Mouse (Mus musculus): ENCODE data around the gene Mogat1.
"Not testable (repeated sequence)": the region's sequence is repeated elsewhere in the genome, so short reads cannot be mapped to it uniquely, and the experiment has no call there.

The Mogat1 gene

DNA sequence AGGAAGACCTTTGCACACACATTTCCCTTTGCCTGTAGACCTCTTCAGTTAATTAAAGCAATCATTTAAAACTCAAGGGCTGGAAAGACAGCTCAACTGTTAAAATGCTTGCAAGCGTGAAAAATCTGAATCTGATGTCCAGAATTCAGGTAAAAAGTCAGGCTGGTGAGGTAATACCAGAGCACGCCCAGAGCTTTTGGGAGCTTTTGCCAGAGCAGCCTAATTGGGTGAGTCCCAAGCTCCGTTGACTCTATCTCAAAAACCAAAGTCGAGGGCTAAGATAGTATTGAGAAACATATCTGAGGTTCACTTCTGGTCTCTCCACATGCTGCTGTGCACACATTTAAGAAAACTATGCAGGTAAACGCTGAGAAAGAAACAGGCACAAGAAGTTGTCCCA, at the start of gene Mogat1:
Mogat1 (plus strand) TSS at position 130 of the 400 bp plus-strand sequence.
- DNase-seq (ENCODE audit: low spot score in 2 of 2) = no peak

DNA sequence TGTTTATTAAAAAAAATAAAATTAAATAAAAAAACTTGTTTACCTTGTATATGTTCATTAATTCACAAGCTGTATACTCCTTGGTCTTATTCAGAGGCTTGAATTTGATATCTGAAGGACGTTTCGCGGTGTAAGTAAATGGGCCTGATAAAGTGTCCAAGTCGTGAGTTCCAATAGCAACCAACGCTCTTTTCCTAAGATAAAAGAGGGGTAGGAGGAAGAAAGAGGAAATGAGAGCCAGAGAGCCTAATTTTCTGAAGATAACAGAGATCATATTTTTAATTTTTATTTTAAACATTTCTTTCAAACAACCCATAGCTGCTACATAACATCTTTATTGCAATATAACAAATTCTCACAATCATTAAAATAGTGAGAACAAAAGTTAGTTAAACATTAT, 38.4 kb upstream of the Mogat1 start:
- DNase-seq (ENCODE audit: low spot score in 2 of 2) = no peak

DNA sequence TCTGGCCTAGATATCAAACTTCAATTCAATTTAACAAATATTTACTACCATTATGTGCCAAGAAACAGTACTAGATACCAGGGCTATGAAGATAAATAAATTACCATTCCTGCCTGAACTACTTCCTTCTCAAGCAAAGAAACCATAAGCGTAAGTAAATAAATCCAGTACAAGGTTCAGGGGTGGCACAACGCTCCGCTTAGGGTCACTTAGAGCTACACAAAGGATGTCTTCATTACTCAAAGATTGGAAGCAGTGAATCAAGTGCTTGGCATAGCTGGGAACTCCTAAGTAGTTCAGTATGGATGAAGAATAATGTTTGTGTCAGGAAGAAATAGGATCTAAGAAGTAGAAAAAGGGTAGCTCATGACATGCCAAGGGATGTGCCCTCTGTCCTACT, 27.4 kb upstream of the Mogat1 start:
- no peak for DNase-seq (ENCODE audit: low spot score in 2 of 2)

DNA sequence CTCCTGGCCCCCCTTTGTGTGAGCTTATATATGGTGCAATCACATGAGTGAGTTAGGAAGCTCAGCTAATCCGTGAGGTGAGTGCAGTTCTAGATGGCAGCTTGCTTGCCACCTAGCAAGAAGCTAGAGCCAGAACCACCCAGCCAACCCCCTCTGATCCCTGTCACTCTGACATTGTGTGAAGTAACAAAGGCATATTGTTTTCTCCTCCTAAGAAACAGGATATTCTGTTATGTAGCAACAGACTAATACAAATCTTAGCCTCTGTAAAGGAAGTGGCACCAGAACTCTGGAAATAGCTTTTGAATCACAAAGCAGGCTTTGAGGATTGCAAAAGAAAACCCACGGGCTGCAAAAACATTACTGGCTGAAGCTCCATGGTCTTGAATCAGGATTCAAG, 26.4 kb upstream of the Mogat1 start:
- DNase-seq (ENCODE audit: low spot score in 2 of 2) = no peak

DNA sequence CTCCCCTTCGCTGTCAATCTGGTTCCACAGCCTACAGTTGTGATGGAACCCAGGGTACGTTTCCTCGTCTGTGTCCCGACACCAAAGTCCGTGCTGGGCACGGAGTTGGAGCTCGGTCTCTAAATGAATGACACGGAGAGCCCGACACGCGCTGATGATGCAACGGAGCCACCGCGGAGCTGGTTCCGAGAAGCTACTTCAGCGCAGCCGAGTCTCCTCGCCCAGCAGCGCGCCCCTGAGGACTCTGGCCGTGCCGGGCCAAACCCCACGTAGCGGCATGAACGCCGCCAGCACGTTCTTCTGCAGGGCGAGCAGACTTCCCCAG, 22.4 kb upstream of the Mogat1 start:
- no peak for DNase-seq (ENCODE audit: low spot score in 2 of 2)

DNA sequence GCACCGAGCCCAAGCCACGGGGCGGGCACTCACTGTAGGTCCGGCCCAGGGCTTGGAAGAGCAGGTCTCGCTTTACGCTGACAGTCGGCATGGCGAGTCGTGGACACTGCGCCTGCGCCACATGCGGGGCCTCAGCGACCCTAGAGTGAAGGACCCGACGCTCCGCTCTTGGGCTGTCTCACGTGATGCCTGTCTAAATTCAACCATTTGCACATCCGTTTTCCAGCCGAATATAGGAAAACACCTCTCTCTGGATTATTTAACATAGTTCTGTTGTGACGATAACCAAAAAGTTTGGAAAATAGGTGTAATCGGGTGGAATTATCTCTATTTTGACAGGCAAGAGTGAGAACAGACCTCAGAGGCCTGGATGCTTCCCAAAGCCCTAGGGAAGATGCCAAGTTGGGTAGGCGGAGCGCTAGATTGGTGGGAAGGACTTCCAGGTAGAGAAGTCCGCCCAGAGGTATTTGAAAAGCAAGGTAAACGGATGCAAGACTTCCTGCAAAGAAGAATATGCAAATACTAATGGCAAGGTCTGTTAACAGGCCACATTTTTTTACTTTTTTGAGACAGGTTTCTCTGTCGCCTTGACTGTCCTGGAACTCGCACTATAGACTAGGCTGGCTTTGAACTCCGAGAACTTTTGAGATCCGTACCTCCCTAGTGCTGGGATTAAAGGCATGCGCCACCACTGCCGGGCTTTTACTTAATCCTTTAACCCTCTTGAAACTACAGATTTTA, 21.9 kb upstream of the Mogat1 start, which contains the start of gene Farsb:
Farsb (minus strand) TSS at position 146 of the 741 bp plus-strand sequence.
- DNase-seq (ENCODE audit: low spot score in 2 of 2) = peak; percentile 84 to 87

DNA sequence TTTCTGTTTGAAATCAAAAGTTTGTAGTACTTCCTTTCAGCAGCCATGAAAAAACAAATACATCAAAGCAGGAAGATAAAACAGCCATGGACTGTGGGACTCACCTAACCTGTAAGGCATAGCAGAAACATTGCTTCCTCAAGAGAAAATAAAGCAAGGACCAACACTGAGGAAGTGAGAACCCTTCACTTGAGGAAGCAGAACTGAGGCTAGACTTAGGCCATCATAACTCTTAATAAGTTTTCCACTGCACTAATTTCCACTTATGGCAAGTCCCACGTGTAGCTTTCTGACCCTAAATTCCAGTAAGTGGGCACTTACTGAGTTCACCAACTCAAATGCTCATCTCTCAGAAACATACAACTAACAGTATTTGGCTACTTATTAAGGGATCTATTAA, 20.6 kb upstream of the Mogat1 start:
- DNase-seq (ENCODE audit: low spot score in 2 of 2) = no peak

DNA sequence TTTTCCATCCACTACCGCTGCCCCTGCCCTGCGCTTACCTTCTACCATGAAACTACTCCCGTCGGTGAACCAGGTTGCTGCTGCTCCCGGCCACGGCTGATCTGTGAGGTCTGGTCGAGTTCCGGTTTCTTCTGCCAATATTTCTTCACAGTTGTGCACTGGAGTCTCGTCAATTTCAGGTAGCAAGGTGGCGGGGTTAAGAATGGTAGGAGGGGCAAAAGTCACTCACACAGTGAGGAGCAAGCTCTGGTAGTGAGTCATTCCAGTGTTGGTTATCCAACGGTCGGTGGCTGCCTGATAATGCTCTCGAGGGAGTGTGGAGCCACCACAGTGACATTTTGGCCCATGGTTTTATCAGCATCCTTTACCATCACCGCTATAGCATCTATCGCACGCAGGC, 9.8 kb upstream of the Mogat1 start:
- no peak for DNase-seq (ENCODE audit: low spot score in 2 of 2)

DNA sequence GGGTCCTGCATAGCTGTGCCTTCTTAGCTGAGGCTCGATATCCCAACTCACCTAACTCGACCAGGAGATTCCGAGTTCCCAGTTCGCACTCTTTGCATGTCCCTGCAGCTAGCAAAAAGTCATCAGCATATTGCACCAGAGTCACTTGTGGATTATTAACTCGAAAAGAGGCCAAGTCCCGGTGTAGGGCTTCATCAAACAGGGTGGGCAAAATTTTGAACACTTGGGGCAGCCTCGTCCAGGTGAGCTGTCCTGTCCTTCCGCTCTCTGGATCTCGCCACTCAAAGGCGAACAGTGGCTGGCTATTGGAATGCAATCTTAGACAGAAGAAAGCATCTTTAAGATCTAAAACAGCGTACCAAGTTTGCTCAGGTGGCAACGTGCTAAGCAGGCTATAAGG, 8.9 kb upstream of the Mogat1 start:
- DNase-seq (ENCODE audit: low spot score in 2 of 2) = not testable (repeated sequence)

DNA sequence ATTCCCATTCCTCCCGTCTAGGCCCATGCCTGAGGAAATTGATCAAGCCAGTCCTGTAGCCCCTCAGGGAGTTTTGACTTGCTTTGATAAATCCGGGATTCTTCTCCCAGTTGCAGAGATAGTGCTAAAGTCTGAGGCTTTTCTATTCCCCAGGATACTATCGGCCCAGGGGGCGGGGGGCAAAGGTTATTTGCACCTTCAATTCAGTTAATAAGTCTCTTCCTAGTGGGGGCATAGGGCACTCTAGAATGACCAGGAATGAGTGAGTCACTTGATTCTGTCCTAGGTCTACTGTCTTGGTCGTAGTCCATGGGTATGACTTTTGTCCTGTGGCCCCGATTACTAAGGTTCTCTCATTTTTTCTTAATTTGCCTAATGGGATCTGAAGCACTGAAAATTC, 8.3 kb upstream of the Mogat1 start:
- no peak for DNase-seq (ENCODE audit: low spot score in 2 of 2)

DNA sequence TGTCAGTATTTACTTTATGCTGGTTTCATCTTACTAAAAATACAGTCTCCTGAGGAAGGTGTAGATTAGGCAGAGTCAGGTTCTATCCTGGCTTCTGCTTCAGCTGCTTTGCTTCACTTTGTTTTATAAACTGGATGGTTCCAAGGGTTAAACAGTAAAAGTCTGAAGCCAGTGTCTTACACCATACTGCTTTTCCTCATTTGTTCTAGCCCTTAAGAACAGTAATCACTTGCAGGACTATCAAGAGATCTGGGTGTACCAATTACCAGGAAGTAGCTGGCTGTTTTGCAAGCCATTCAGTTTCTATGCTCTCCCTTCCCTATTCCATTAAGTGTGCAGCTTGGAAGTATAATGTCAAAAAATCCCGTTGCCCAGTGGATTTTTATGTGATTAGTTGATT, 3.7 kb upstream of the Mogat1 start:
- no peak for DNase-seq (ENCODE audit: low spot score in 2 of 2)

DNA sequence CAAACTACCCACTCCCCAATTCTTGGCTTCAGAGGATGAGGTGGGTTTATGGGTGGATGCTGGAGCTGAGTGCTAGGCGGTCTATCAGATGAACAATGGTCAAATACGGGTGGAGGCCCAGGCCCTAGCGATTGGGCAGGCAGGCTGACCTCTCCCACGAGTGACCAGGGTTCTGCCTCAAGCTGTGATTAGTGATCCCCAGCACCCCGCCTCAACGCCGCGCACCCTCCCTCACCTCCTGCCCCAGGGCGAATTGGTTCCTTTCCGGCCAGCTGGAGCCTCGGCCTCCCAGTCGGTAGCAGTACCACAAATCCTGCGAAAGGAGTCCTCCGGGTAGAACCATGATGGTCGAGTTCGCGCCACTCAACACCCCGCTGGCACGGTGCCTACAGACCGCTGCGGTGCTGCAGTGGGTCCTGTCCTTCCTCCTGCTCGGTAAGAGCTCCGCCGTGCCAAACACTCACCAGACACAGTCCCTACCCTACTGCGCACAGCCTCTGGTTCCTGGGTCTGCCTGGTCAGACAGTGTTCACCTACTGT, 900 bp downstream of the Mogat1 start, which contains the start of gene BC035947:
BC035947 (minus strand) TSS at position 538 of the 540 bp plus-strand sequence.
- DNase-seq (ENCODE audit: low spot score in 2 of 2) = peak in 1 of 2 experiments; percentile 18

DNA sequence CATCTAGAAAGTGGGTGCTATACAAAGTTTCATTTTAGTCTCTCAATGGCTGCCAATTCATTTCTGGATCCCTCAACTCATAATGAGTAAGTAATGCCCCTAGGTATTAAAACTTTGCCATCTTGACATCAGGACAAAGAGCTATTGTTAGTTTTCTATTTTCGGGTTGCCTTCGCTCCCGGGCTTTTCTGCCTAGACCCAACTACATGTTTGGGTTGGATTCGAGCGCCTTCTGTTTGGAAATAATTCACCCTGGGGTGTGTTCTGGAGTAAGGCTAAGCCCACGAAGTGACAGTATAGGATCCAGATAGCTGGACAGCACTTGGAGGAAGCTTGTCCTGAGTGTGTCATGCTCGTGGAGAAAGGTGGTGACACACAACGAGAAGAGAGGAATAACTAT, 2.0 kb downstream of the Mogat1 start:
- DNase-seq (ENCODE audit: low spot score in 2 of 2) = no peak

DNA sequence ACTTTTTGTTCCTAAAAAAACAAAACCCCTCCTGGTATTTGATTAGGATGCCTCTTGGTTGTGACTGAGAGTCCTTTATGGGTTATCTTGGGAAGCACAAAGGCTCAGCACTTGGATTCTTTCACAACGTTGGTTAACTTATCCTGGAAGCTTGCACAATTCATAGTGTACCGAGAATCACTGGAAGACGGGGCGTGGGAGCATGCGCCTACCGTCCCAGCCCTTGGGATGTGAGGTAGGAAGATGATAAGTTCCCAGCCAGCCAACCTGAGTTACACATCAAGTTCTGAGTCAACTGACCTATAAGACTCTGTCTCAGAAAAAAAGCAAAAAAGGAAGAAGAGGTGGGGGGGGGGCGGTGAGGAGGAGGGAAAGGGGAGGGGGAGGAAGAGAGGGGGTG, 8.1 kb downstream of the Mogat1 start:
- no peak for DNase-seq (ENCODE audit: low spot score in 2 of 2)

DNA sequence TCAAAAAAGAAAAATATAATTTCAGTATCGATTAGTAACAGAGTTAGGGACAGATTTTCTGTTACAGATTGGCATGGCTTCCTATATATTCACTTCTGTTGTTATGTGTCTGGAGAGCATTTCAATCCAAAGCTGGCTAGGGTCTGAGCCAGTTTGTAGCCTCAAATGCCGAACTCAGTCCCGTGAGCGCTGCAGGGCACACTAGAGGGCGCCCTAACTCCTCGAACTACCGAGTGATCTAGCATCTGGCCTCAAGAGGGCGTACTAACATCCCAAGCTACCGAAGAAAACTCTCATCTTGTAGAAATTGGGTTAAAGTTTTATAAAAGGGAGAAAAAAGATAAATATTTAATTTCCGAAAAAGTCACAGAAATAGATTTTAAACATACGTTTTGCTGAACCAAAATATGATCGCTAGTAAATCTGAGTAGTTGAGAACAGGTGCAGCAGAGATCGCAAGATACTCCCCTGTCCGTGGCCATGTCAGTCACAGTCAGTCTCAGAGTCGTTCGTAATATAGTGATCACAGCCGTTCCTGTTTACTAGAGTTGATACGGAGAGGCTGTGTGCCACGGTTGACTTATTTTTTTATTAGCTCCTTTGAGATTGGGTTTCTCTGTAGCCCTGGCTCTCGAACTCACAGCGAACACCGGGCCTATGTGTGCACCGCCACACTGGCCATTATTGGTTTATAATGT, 14.5 kb downstream of the Mogat1 start:
- peak; percentile 9 to 34 for DNase-seq (ENCODE audit: low spot score in 2 of 2)

DNA sequence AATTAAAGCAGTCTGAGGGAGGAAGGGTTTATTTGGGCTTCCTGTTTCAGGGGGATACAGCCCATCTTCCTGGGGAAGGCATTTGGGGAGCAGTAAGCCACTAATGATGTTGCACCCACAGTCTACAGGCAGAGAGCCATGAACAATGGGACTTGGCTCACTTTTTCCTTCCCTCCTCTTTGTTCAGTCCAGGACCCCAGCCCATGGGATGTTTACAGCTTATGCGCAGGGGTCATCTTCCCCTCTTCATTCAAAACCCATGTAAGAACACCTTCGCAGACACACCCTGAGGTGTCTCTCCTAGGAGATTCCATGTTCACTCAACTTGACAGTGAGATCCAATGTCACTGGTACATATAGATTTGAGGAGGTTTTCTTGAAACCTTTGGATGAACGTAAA, 17.6 kb downstream of the Mogat1 start:
- no peak for DNase-seq (ENCODE audit: low spot score in 2 of 2)

DNA sequence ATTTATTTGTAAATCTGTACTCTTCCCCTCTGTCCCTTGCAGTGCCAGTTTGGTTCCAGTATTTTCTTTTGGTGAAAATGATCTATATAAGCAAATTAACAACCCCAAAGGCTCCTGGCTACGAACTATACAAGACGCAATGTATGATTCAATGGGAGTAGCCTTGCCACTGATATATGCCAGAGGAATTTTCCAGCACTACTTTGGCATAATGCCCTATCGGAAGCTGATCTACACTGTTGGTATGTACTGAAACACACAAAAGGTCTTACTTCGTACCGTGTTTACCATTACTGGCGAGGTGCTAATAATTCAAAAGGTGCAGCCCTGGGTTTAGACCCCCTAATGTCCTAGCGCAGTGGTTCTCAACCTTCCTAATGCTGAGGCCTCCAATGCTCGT, 18.2 kb downstream of the Mogat1 start:
- DNase-seq (ENCODE audit: low spot score in 2 of 2) = peak in 1 of 2 experiments; percentile 6

DNA sequence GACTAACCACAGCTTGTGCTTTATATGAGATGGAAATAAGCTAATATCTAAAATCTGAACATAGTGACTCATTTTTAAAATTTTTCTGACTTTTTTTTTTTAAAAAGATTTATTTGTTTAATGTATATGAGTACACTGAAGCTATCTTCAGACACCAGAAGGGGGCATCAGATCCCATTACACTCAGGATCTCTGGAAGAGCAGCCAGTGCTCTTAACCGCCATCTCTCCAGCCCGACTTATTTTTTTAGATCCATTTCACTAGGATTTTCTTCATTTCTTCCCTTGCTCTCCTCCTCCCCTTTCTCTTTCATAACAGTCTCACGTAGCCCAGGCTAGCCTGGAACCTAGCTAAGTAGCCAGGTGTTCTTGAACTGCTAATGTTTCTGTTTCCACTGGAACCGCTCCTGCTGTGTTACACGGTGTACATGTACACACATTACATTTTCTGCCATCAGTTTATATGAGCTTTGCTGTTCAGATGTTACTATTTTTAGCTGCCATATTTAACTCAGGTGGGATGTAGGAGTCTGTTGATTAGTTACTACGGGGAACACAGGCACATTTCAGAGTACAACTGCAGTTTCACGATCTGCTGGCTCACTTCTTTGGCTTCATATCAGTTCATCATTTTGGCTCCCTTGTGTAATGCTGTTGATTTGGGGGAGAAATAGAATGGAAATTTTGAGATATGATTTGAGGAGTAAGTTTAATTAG, 19.9 kb downstream of the Mogat1 start:
- DNase-seq (ENCODE audit: low spot score in 2 of 2) = no peak

DNA sequence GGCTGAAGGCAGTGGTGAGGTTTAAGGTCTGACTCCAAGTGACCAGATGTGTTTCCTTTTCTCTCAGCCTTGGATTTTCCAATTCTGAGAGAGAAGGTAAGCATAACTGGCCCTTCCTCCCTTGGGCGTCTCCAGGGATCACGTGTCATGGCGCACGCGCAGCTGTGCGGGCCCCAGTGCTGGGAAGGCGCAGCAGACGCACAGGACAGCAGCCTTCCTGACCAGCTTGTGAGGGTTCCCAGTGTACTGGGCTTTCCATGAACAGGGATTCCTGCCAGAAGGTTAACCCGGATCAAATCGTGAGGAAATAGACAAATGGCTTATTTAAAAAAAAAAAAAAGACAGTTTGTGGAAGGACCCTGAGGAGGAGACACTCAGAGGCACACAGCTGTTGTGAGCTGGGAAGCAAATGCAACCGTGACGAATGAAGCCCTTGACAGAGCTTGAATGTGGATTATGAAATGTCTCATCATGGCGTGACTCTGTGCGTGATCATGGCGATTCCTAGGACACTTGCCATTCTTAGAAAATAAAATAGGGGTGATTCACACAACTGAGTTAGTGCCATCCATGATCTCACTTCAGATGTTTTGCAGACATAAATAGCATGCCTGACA, 21.5 kb downstream of the Mogat1 start:
- no peak for DNase-seq (ENCODE audit: low spot score in 2 of 2)

DNA sequence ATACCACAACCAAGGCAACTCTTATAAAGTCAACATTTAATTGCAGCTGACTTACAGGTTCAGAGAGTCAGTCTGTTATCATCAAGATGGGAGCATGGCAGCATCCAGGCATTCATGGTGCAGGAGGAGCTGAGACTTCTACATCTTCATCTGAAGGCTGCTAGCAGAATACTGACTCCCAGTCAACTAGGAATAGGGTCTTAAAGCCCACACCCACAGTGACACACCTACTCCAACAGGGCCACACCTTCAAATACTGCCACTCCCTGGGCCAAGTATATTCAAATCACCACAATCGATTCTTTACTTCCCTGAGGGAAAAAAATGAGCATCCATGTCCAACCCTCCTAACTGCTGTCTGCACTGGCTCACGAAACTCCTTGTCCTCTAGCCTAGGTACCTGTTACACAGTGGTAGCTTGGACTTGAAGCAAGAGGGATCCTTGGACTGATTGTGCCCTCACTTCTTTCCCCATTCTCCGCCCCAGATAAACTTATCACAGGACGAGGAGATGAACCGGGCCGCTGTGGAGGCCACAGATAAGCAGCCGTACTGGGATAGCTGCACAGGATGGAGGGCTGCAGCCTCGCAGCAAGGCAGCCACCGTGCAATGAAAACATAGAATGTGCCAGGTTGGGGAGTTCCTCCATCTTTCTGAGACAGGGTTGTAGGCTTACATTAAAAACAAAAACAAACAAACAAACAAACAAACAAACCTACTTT, 23.8 kb downstream of the Mogat1 start:
- DNase-seq (ENCODE audit: low spot score in 2 of 2) = no peak
